Mouse (Mus musculus): ENCODE data around the gene Themis. TPM values are rescaled to one million over a fixed set of nuclear protein-coding genes. Genes with fewer than 3 reads are reported as not detected.

Gene Themis
- total and polyA plus RNA-seq, 3 experiments = not detected

DNA sequence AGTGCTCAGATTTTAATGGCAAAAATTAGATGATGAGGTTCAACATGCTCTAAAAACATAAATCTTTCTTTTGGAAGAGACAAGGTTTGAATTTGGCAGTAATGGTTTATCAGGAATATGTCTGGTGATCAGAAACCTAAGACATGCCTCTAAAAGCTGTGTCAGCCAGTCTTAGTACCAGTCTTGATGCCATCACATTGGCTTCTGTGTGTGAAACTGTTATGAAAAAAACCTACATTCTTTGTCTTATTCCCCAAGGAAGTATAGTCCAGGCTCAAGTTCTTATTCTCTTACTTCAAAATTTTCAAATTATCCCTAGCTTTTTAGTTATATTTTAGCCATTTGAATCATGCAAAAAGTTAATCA lies 144.4 kb downstream of the Themis start:
- Histone ChIP-seq H3K79me2 (ENCODE audit: control insufficient read depth, insufficient read depth, low read length, poor library complexity) (no peaks in the 10 kb centered on the region), H3K9me3 (replicated peaks; ENCODE audit: insufficient read depth, low read length) (no peaks in the 10 kb centered on the region), H3K36me3 (ENCODE audit: control insufficient read depth in 1 of 2, insufficient read depth in 2 of 2, low read length in 2 of 2) (no peaks in the 10 kb centered on the region), H3K4me1 (ENCODE audit: control insufficient read depth in 1 of 2, insufficient read depth in 2 of 2, low read length in 2 of 2) (no peaks in the 10 kb centered on the region), H3K27ac (ENCODE audit: control insufficient read depth, low read depth, low read length) (no peak overlapping the region), H3K4me3 (ENCODE audit: control insufficient read depth in 1 of 2, insufficient read depth in 1 of 2, low read depth in 2 of 2, low read length in 2 of 2) (no peak overlapping the region), H3K27me3 (ENCODE audit: control insufficient read depth in 1 of 2, insufficient read depth in 2 of 2, low read length in 2 of 2) (no peaks in the 10 kb centered on the region), H3K9ac (ENCODE audit: control insufficient read depth, low read depth, low read length, poor library complexity, severe bottlenecking) (no peak overlapping the region)
- DNase-seq (ENCODE audit: low read depth, low spot score) = no peak
- no peak for TF ChIP-seq E2F4 (IDR thresholded peaks at IDR 0.05; ENCODE audit: borderline replicate concordance, low read depth, low read length)
- no peak for TF ChIP-seq RAD21 (IDR thresholded peaks at IDR 0.05; ENCODE audit: low read depth, low read length)
- no peak for TF ChIP-seq POLR2A (IDR thresholded peaks at IDR 0.05; ENCODE audit: control insufficient read depth in 1 of 2, insufficient read depth in 1 of 2, low read depth in 1 of 2, low read length in 2 of 2, poor library complexity in 1 of 2)
- TF ChIP-seq MYC (IDR thresholded peaks at IDR 0.05; ENCODE audit: low read depth, low read length) = no peak
- TF ChIP-seq MAZ (IDR thresholded peaks at IDR 0.05; ENCODE audit: low read depth, low read length) = no peak
- no peak for TF ChIP-seq TBP (IDR thresholded peaks at IDR 0.05; ENCODE audit: low read depth, low read length)
- no peak for TF ChIP-seq ZKSCAN1 (IDR thresholded peaks at IDR 0.05; ENCODE audit: low read depth, low read length)
- no peak for TF ChIP-seq MEF2A (IDR thresholded peaks at IDR 0.05; ENCODE audit: extremely low read depth, insufficient replicate concordance, low read depth, low read length, poor library complexity, severe bottlenecking)
- TF ChIP-seq ELF1 (IDR thresholded peaks at IDR 0.05; ENCODE audit: low read depth, low read length) = no peak
- TF ChIP-seq UBTF (IDR thresholded peaks at IDR 0.05; ENCODE audit: borderline replicate concordance, insufficient read depth, low read depth, low read length) = no peak

DNA sequence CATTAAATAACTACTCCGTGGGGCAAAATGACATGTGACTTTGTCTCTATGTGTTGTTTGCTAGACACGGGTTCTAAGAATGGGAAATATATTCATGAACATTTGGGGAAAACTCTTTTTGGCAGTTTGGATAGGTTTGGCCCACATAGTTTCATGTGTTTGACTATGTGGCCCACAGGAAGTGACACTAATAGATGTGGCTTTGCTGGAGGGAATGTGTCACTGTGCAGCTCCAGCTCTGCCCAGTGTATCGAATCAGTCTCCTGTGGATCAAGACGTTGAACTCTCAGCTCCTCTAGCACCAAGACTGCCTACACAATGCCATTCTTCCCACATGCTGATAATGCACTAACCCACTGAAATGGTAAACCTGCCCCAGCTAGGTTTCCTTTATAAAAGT lies 148.0 kb downstream of the Themis start:
- TF ChIP-seq ZKSCAN1 (IDR thresholded peaks at IDR 0.05; ENCODE audit: low read depth, low read length) = no peak
- TF ChIP-seq ZNF384 (IDR thresholded peaks at IDR 0.05; ENCODE audit: low read depth, low read length) = no peak
- TF ChIP-seq CHD2 (IDR thresholded peaks at IDR 0.05; ENCODE audit: low read length) = no peak
- TF ChIP-seq TCF12 (IDR thresholded peaks at IDR 0.05; ENCODE audit: low read depth, low read length) = no peak
- TF ChIP-seq POLR2A (IDR thresholded peaks at IDR 0.05; ENCODE audit: control insufficient read depth in 1 of 2, insufficient read depth in 1 of 2, low read depth in 1 of 2, low read length in 2 of 2, poor library complexity in 1 of 2) = no peak
- no peak for TF ChIP-seq SIN3A (IDR thresholded peaks at IDR 0.05; ENCODE audit: low read length)
- no peak for TF ChIP-seq MEF2A (IDR thresholded peaks at IDR 0.05; ENCODE audit: extremely low read depth, insufficient replicate concordance, low read depth, low read length, poor library complexity, severe bottlenecking)
- TF ChIP-seq USF2 (IDR thresholded peaks at IDR 0.05; ENCODE audit: borderline replicate concordance in 1 of 2, insufficient read depth in 1 of 2, low read depth in 1 of 2, low read length in 2 of 2) = no peak
- no peak for TF ChIP-seq RAD21 (IDR thresholded peaks at IDR 0.05; ENCODE audit: low read depth, low read length)
- TF ChIP-seq MAX (IDR thresholded peaks at IDR 0.05; ENCODE audit: low read length) = no peak
- TF ChIP-seq POLR2AphosphoS2 (IDR thresholded peaks at IDR 0.05; ENCODE audit: low read length) = no peak
- no peak for TF ChIP-seq E2F4 (IDR thresholded peaks at IDR 0.05; ENCODE audit: borderline replicate concordance, low read depth, low read length)
- TF ChIP-seq BHLHE40 (IDR thresholded peaks at IDR 0.05; ENCODE audit: borderline replicate concordance, low read depth, low read length) = no peak
- TF ChIP-seq RCOR1 (IDR thresholded peaks at IDR 0.05; ENCODE audit: low read depth, low read length) = no peak
- no peak for TF ChIP-seq USF1 (IDR thresholded peaks at IDR 0.05; ENCODE audit: low read depth, low read length)
- no peak for TF ChIP-seq CHD1 (IDR thresholded peaks at IDR 0.05; ENCODE audit: low read depth, low read length)
- no peak for TF ChIP-seq TBP (IDR thresholded peaks at IDR 0.05; ENCODE audit: low read depth, low read length)
- TF ChIP-seq NELFE (IDR thresholded peaks at IDR 0.05; ENCODE audit: low read depth, low read length) = no peak
- no peak for TF ChIP-seq TAL1 (IDR thresholded peaks at IDR 0.05; ENCODE audit: low read length)
- TF ChIP-seq ETS1 (IDR thresholded peaks at IDR 0.05; ENCODE audit: low read depth, low read length) = no peak
- Histone ChIP-seq H3K27me3 (ENCODE audit: control insufficient read depth in 1 of 2, insufficient read depth in 2 of 2, low read length in 2 of 2) (no peaks in the 10 kb centered on the region), H3K4me1 (ENCODE audit: control insufficient read depth in 1 of 2, insufficient read depth in 2 of 2, low read length in 2 of 2) (no peaks in the 10 kb centered on the region), H3K27ac (ENCODE audit: control insufficient read depth, low read depth, low read length) (no peak overlapping the region), H3K9me3 (replicated peaks; ENCODE audit: insufficient read depth, low read length) (no peaks in the 10 kb centered on the region), H3K4me3 (ENCODE audit: control insufficient read depth in 1 of 2, insufficient read depth in 1 of 2, low read depth in 2 of 2, low read length in 2 of 2) (no peak overlapping the region), H3K79me2 (ENCODE audit: control insufficient read depth, insufficient read depth, low read length, poor library complexity) (no peaks in the 10 kb centered on the region), H3K36me3 (ENCODE audit: control insufficient read depth in 1 of 2, insufficient read depth in 2 of 2, low read length in 2 of 2) (no peaks in the 10 kb centered on the region), H3K9ac (ENCODE audit: control insufficient read depth, low read depth, low read length, poor library complexity, severe bottlenecking) (no peak overlapping the region)
- DNase-seq (ENCODE audit: low read depth, low spot score) = no peak

Measured in MEL (cell line).